In the genomic region with DNA sequence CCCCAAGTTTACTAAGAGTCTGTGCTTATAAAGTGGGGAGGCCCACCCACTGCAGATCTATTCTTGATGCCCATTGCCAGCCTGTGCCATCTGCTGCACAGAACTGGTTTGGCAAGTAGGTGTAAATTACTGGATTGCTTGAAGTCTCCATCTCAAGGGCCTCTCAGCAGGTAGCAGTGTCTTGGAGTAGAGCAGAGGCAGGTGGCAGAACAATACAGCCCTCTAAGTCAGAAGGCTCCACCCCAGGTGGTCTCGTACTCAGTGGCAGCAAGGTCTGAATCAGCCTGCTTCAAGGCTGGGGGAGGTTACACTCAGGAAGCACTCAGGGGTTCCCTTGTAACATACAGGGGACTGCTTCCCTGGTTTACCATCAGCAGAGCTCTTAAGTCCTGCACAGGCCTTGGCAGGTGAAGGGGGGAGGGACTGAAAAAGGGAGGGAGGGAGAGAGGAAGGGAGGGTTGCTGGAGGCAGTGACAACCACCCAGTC, we compare ENCODE assay signal across 11 mouse cellular contexts. TPM values are rescaled to one million over a fixed set of nuclear protein-coding genes. Genes with fewer than 3 reads are reported as not detected.
A peak's percentile ranks its signal among the peaks of the same experiment; 100 is the strongest.
DNase-seq lines count a peak whose midpoint lies in the region; ATAC-seq and TF ChIP-seq lines count a peak whose summit lies in the region.
"Had no signal": no experiment of that assay in that cellular context is flagged by ENCODE, and none has a peak within 500 bp of the region (broad histone marks: within the 10 kb centered on the region; RNA-seq: fewer than 3 reads in every experiment).

No protein-coding gene starts in this region.

- peaks cover 2% of the 10 kb centered on the region; the same call in 1 of the 2 replicates for H3K9me3 ChIP-seq in hindbrain, embryonic 10.5 days
- H3K9me3 ChIP-seq in hindbrain, postnatal 0 days (ENCODE audit: low read length), result no peaks in the 10 kb centered on the region
- H3K9me3 ChIP-seq: heart, embryonic 12.5 days had no signal

- 0 out of 2 replicates have a peak overlapping the region, but pooled peaks have one; percentile 9 for H3K27ac ChIP-seq in hindbrain, embryonic 10.5 days
- no peak overlapping the region for H3K27ac ChIP-seq in hindbrain, postnatal 0 days
- H3K27ac ChIP-seq: liver, embryonic 14.5 days had no signal

- peaks cover 20% of the 10 kb centered on the region for H3K36me3 ChIP-seq in hindbrain, embryonic 10.5 days
- peaks cover 13% of the 10 kb centered on the region for H3K36me3 ChIP-seq in hindbrain, postnatal 0 days (ENCODE audit: insufficient read depth, low read length)

- peaks cover 44% of the 10 kb centered on the region for H3K4me1 ChIP-seq in hindbrain, embryonic 10.5 days (replicated peaks)
- H3K4me1 ChIP-seq in hindbrain, postnatal 0 days (ENCODE audit: insufficient read depth, low read length), result peaks cover 11% of the 10 kb centered on the region

- DNase-seq in hindbrain, embryonic 10.5 days (ENCODE audit: low spot score), result no peak
- no peak for DNase-seq in hindbrain, postnatal 0 days (ENCODE audit: low spot score)
- DNase-seq in ZHBTc4 (ENCODE audit: low read depth, low spot score), result peak; percentile 91
- peak; percentile 41 to 85 for DNase-seq in left cerebral cortex, postnatal 25 days (ENCODE audit: low spot score in 2 of 2)
- DNase-seq in telencephalon, adult 2 months (ENCODE audit: low read depth, low spot score), result peak; percentile 73
- DNase-seq in heart, postnatal 25 days (ENCODE audit: low spot score), result no peak
- DNase-seq in adrenal gland, adult (ENCODE audit: inconsistent age in 2 of 2, low spot score in 1 of 2), result no peak
- DNase-seq: adrenal gland, postnatal 14 days had no signal

- H3K9ac ChIP-seq in hindbrain, postnatal 0 days (replicated peaks; ENCODE audit: low read length), result no peak overlapping the region
- H3K9ac ChIP-seq: heart, embryonic 12.5 days; liver, embryonic 14.5 days had no signal

- H3K4me3 ChIP-seq in hindbrain, embryonic 10.5 days, result no peak overlapping the region
- H3K4me3 ChIP-seq in hindbrain, postnatal 0 days (ENCODE audit: low read length), result no peak overlapping the region
- H3K4me3 ChIP-seq: heart, embryonic 12.5 days had no signal

- intact Hi-C loops in left cerebral cortex, postnatal 25 days (cut with DNase I), result loop anchor here (10.0 kb wide), 1 partner anchor 1404 kb away; the partner anchor contains the start of gene Fgfrl1
- intact Hi-C loops in heart, postnatal 25 days (cut with DNase I), result no loop called here

- no peak for ATAC-seq in hindbrain, postnatal 0 days
- ATAC-seq: forebrain, embryonic 14.5 days had no signal

- H3K4me2 ChIP-seq in hindbrain, postnatal 0 days (ENCODE audit: low read depth, low read length), result no peak overlapping the region
- H3K4me2 ChIP-seq: heart, embryonic 12.5 days had no signal

- WGBS in hindbrain, embryonic 10.5 days, result 39% methylated on average over 1 of the region's 1 CpGs
- WGBS in hindbrain, postnatal 0 days, result 24% methylated on average over 1 of the region's 1 CpGs

- peaks cover 20% of the 10 kb centered on the region for H3K27me3 ChIP-seq in hindbrain, embryonic 10.5 days (ENCODE audit: insufficient read depth, poor library complexity, severe bottlenecking)
- no peaks in the 10 kb centered on the region for H3K27me3 ChIP-seq in hindbrain, postnatal 0 days (ENCODE audit: insufficient read depth, low read length)

- TF ChIP-seq CTCF in hindbrain, postnatal 0 days (IDR thresholded peaks at IDR 0.05; ENCODE audit: low read depth), result no peak

RNA-seq across cellular contexts. Expression of gene Plcxd1, which starts 0.7 kb away (rescaled TPM):
- polyA plus RNA-seq in hindbrain, embryonic 10.5 days (2016; fragmentation: Nextera tagmentation; extraction: Ambion mirVana), result 1.3 and 1.6 TPM in 2 replicates
- total RNA-seq in hindbrain, postnatal 0 days (2014; rRNA removed), result 14.4 and 22.8 TPM in 2 replicates
- 8.6 and 8.7 TPM in 2 replicates for polyA plus RNA-seq in hindbrain, postnatal 0 days (2015; fragmentation: Nextera tagmentation; extraction: Ambion mirVana)
- 10 to 100 TPM in 1 of 2 experiments, 1 to 10 TPM in 1; 9.6 to 12.8 TPM for total RNA-seq in left cerebral cortex, postnatal 25 days (2021)
- total RNA-seq in heart, postnatal 25 days (2021), result not detected
- total RNA-seq: adrenal gland, postnatal 14 days had no signal

RNA-seq across cellular contexts. Expression of gene Gm35315, which starts 4.8 kb away (rescaled TPM):
- polyA plus RNA-seq in hindbrain, embryonic 10.5 days (2016; fragmentation: Nextera tagmentation; extraction: Ambion mirVana), result 1.2 and 1.4 TPM in 2 replicates
- total RNA-seq in hindbrain, postnatal 0 days (2014; rRNA removed), result 0.37 TPM in 1 of 2 replicates, not detected in the other
- 0.30 and 0.33 TPM in 2 replicates for polyA plus RNA-seq in hindbrain, postnatal 0 days (2015; fragmentation: Nextera tagmentation; extraction: Ambion mirVana)
- total RNA-seq in left cerebral cortex, postnatal 25 days (2021), result under 1 TPM; 0.25 to 0.53 TPM
- total RNA-seq in heart, postnatal 25 days (2021), result not detected

RNA-seq across cellular contexts. Expression of gene Gtpbp6, which starts 9.0 kb away (rescaled TPM):
- 37.3 and 37.7 TPM in 2 replicates for polyA plus RNA-seq in hindbrain, embryonic 10.5 days (2016; fragmentation: Nextera tagmentation; extraction: Ambion mirVana)
- total RNA-seq in hindbrain, postnatal 0 days (2014; rRNA removed), result 77.1 and 90.3 TPM in 2 replicates
- 55.9 and 61.6 TPM in 2 replicates for polyA plus RNA-seq in hindbrain, postnatal 0 days (2015; fragmentation: Nextera tagmentation; extraction: Ambion mirVana)
- total RNA-seq in left cerebral cortex, postnatal 25 days (2021), result 10 to 100 TPM; 80.5 to 95.6 TPM
- 10 to 100 TPM; 27.6 to 31.0 TPM for total RNA-seq in heart, postnatal 25 days (2021)

RNA-seq across cellular contexts. Expression of gene Zfp605, which starts 10.9 kb away (rescaled TPM):
- 5.8 and 6.1 TPM in 2 replicates for polyA plus RNA-seq in hindbrain, embryonic 10.5 days (2016; fragmentation: Nextera tagmentation; extraction: Ambion mirVana)
- total RNA-seq in hindbrain, postnatal 0 days (2014; rRNA removed), result 6.1 and 7.2 TPM in 2 replicates
- 14.3 and 14.5 TPM in 2 replicates for polyA plus RNA-seq in hindbrain, postnatal 0 days (2015; fragmentation: Nextera tagmentation; extraction: Ambion mirVana)
- total RNA-seq in left cerebral cortex, postnatal 25 days (2021), result 10 to 100 TPM; 17.4 to 18.6 TPM
- 1 to 10 TPM; 2.7 to 3.1 TPM for total RNA-seq in heart, postnatal 25 days (2021)

RNA-seq across cellular contexts. Expression of gene Gm17655, which starts 26.7 kb away (rescaled TPM):
- polyA plus RNA-seq in hindbrain, embryonic 10.5 days (2016; fragmentation: Nextera tagmentation; extraction: Ambion mirVana), result 4.2 and 5.9 TPM in 2 replicates
- 1.2 TPM in 1 of 2 replicates, not detected in the other for total RNA-seq in hindbrain, postnatal 0 days (2014; rRNA removed)
- polyA plus RNA-seq in hindbrain, postnatal 0 days (2015; fragmentation: Nextera tagmentation; extraction: Ambion mirVana), result 1.5 and 2.9 TPM in 2 replicates
- 10 to 100 TPM in 1 of 2 experiments, 1 to 10 TPM in 1; 8.1 to 10.3 TPM for total RNA-seq in left cerebral cortex, postnatal 25 days (2021)
- total RNA-seq in heart, postnatal 25 days (2021), result 1 to 10 TPM; 1.2 to 2.6 TPM

Comparison
In these comparisons a context has a peak if more than half of its experiments do, and no peak if none do; other contexts are left out.
1. DNase-seq: peak in ZHBTc4 (single experiment), left cerebral cortex, postnatal 25 days (2 of 2) and telencephalon, adult 2 months (single experiment); none in hindbrain, embryonic 10.5 days (single experiment), hindbrain, postnatal 0 days (single experiment), heart, postnatal 25 days (single experiment) and adrenal gland, adult (0 of 2).
2. RNA of gene Plcxd1, which starts 0.7 kb away (total RNA-seq): 14.4 to 22.8 TPM in hindbrain, postnatal 0 days and 9.6 to 12.8 TPM in left cerebral cortex, postnatal 25 days; not detected in heart, postnatal 25 days; every median in the first group is over 10 times any median in the second.